Mouse (Mus musculus): ENCODE measurements around the gene Ddx46. TPM values are rescaled to one million over a fixed set of nuclear protein-coding genes. Genes with fewer than 3 reads are reported as not detected.

The Ddx46 gene
- polyA plus RNA-seq, 1 experiment from 2014 or later, result 31.4 TPM

Other genes starting within 250 kb of the Ddx46 start
- gene Slc34a1, start 236.8 kb upstream of the Ddx46 start, polyA plus RNA-seq (2015; fragmentation: Nextera tagmentation; extraction: Ambion mirVana), result not detected in 2 replicates
- not detected in 2 replicates for gene Pfn3, start 219.8 kb upstream of the Ddx46 start, polyA plus RNA-seq (2015; fragmentation: Nextera tagmentation; extraction: Ambion mirVana)
- gene F12, start 208.2 kb upstream of the Ddx46 start, polyA plus RNA-seq (2015; fragmentation: Nextera tagmentation; extraction: Ambion mirVana), result 1.8 TPM in 2 replicates
- 38.3 and 38.7 TPM in 2 replicates for gene Grk6, start 190.0 kb upstream of the Ddx46 start, polyA plus RNA-seq (2015; fragmentation: Nextera tagmentation; extraction: Ambion mirVana)
- gene Prr7, start 170.8 kb upstream of the Ddx46 start, polyA plus RNA-seq (2015; fragmentation: Nextera tagmentation; extraction: Ambion mirVana), result 0.24 and 0.28 TPM in 2 replicates
- 103 and 109 TPM in 2 replicates for gene Dbn1, start 146.9 kb upstream of the Ddx46 start, polyA plus RNA-seq (2015; fragmentation: Nextera tagmentation; extraction: Ambion mirVana)
- 187 and 195 TPM in 2 replicates for gene Pdlim7, start 121.4 kb upstream of the Ddx46 start, polyA plus RNA-seq (2015; fragmentation: Nextera tagmentation; extraction: Ambion mirVana)
- gene Dok3, start 105.7 kb upstream of the Ddx46 start, polyA plus RNA-seq (2015; fragmentation: Nextera tagmentation; extraction: Ambion mirVana), result 3.1 and 3.6 TPM in 2 replicates
- 50.9 and 51.0 TPM in 2 replicates for gene Ddx41, start 98.4 kb upstream of the Ddx46 start, polyA plus RNA-seq (2015; fragmentation: Nextera tagmentation; extraction: Ambion mirVana)
- gene Fam193b, start 63.9 kb upstream of the Ddx46 start, polyA plus RNA-seq (2015; fragmentation: Nextera tagmentation; extraction: Ambion mirVana), result 22.9 and 23.5 TPM in 2 replicates
- 110 and 122 TPM in 2 replicates for gene Tmed9, start 61.3 kb upstream of the Ddx46 start, polyA plus RNA-seq (2015; fragmentation: Nextera tagmentation; extraction: Ambion mirVana)
- gene B4galt7, start 35.1 kb upstream of the Ddx46 start, polyA plus RNA-seq (2015; fragmentation: Nextera tagmentation; extraction: Ambion mirVana), result 21.7 and 23.2 TPM in 2 replicates
- gene Caml, start 12.0 kb upstream of the Ddx46 start, polyA plus RNA-seq (2015; fragmentation: Nextera tagmentation; extraction: Ambion mirVana), result 41.6 and 46.9 TPM in 2 replicates
- 45.2 and 46.2 TPM in 2 replicates for gene B230219D22Rik, start 58.1 kb downstream of the Ddx46 start, polyA plus RNA-seq (2015; fragmentation: Nextera tagmentation; extraction: Ambion mirVana)
- 65.8 and 68.9 TPM in 2 replicates for gene Txndc15, start 79.6 kb downstream of the Ddx46 start, polyA plus RNA-seq (2015; fragmentation: Nextera tagmentation; extraction: Ambion mirVana)
- gene Pcbd2, start 92.3 kb downstream of the Ddx46 start, polyA plus RNA-seq (2015; fragmentation: Nextera tagmentation; extraction: Ambion mirVana), result 68.6 and 71.8 TPM in 2 replicates
- not detected in 2 replicates for gene Catsper3, start 149.5 kb downstream of the Ddx46 start, polyA plus RNA-seq (2015; fragmentation: Nextera tagmentation; extraction: Ambion mirVana)
- gene Pitx1, start 201.2 kb downstream of the Ddx46 start, polyA plus RNA-seq (2015; fragmentation: Nextera tagmentation; extraction: Ambion mirVana), result 15.2 and 18.4 TPM in 2 replicates

Measured in intestine, embryonic 15.5 days (tissue).